Mouse (Mus musculus): ENCODE data around the gene Gadd45b. TPM values are rescaled to one million over a fixed set of nuclear protein-coding genes. Genes with fewer than 3 reads are reported as not detected.

The Gadd45b gene
- polyA plus RNA-seq, 1 experiment from 2014 or later: 5.0 TPM

DNA sequence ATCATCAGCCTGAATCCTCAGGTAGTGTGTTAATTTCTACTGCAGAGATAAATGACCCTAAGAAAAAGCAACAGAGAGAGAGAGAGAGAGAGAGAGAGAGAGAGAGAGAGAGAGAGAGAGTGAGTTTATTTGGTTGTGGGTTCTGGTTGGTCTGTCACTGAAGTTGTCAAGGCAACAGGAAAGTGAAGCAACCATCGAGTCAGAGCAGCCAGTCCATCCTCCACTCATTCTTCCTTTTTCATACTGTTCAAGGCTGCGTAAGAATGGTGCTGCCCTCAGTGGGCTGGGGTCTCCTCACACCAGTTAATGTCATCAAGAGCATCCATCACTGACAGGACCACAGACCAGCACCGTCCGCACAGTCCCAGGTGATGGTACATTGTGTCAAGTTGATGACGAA is 14.4 kb downstream of the Gadd45b start:
- H3K27ac ChIP-seq (ENCODE audit: low read depth, low read length): no peak overlapping the region
- H3K4me3 ChIP-seq (ENCODE audit: low read depth, low read length): no peak overlapping the region
- no peaks in the 10 kb centered on the region for H3K9me3 ChIP-seq (ENCODE audit: control insufficient read depth, low read length)
- H3K27me3 ChIP-seq (replicated peaks; ENCODE audit: control insufficient read depth, insufficient read depth, low read length): no peaks in the 10 kb centered on the region
- no peaks in the 10 kb centered on the region for H3K36me3 ChIP-seq (ENCODE audit: control insufficient read depth, insufficient read depth, low read length)
- no peak for DNase-seq (ENCODE audit: low spot score)
- H3K4me2 ChIP-seq: no peak overlapping the region
- no peak overlapping the region for H3K9ac ChIP-seq (ENCODE audit: low read depth, low read length)
- H3K4me1 ChIP-seq (replicated peaks; ENCODE audit: control insufficient read depth, insufficient read depth, low read length): peaks cover 21% of the 10 kb centered on the region
- WGBS: 75% methylated on average over 5 of the region's 5 CpGs
- no peak for ATAC-seq (replicated peaks; ENCODE audit: low FRiP score)

- H3K4me3 ChIP-seq (ENCODE audit: low read depth, low read length): no peak overlapping the region
- H3K4me2 ChIP-seq: no peak overlapping the region
- no peaks in the 10 kb centered on the region for H3K9me3 ChIP-seq (ENCODE audit: control insufficient read depth, low read length)
- H3K36me3 ChIP-seq (ENCODE audit: control insufficient read depth, insufficient read depth, low read length): no peaks in the 10 kb centered on the region
- no peak for ATAC-seq (replicated peaks; ENCODE audit: low FRiP score)
- no peaks in the 10 kb centered on the region for H3K27me3 ChIP-seq (replicated peaks; ENCODE audit: control insufficient read depth, insufficient read depth, low read length)
- no peak overlapping the region for H3K27ac ChIP-seq (ENCODE audit: low read depth, low read length)
- H3K9ac ChIP-seq (ENCODE audit: low read depth, low read length): no peak overlapping the region
- WGBS: 57% methylated on average over 14 of the region's 14 CpGs
- no peak for DNase-seq (ENCODE audit: low spot score)
- H3K4me1 ChIP-seq (replicated peaks; ENCODE audit: control insufficient read depth, insufficient read depth, low read length): peaks cover 13% of the 10 kb centered on the region; the same call in 1 of the 2 replicates
Observed at GRCm38 (mm10) chr10:80946684-80947437, 17.0 kb downstream of the Gadd45b start.

GRCm38 (mm10) chr10:80947802-80948201 is 17.9 kb downstream of the Gadd45b start:
- Histone ChIP-seq H3K9me3 (ENCODE audit: control insufficient read depth, low read length) (no peaks in the 10 kb centered on the region), H3K4me1 (replicated peaks; ENCODE audit: control insufficient read depth, insufficient read depth, low read length) (peaks cover 12% of the 10 kb centered on the region; the same call in 1 of the 2 replicates), H3K36me3 (ENCODE audit: control insufficient read depth, insufficient read depth, low read length) (no peaks in the 10 kb centered on the region), H3K4me2 (no peak overlapping the region), H3K27me3 (replicated peaks; ENCODE audit: control insufficient read depth, insufficient read depth, low read length) (no peaks in the 10 kb centered on the region), H3K27ac (ENCODE audit: low read depth, low read length) (no peak overlapping the region), H3K4me3 (ENCODE audit: low read depth, low read length) (no peak overlapping the region), H3K9ac (ENCODE audit: low read depth, low read length) (no peak overlapping the region)
- 62% methylated on average over 2 of the region's 2 CpGs for WGBS
- no peak for DNase-seq (ENCODE audit: low spot score)
- no peak for ATAC-seq (replicated peaks; ENCODE audit: low FRiP score)

DNA sequence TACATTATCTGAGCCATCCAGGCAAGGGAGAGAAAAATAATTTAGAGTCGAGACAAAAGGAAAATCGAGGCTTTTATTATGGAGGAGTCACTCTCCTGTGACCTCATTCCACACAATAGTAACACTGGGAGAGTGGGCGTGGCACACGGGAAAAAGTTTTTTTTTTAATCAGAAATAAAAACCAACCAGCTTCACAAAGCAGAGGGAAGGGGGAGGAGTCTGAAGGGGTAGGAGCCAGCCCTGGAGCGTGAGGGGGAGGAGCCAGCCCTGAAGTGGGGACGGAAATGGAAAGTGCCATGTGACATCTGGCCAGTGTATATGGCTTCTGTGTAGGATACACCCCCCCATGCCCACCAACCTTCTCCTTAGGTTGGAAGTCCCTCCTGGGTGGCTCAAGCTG is 18.7 kb downstream of the Gadd45b start:
- DNase-seq (ENCODE audit: low spot score) (no peak), ATAC-seq (replicated peaks; ENCODE audit: low FRiP score) (peak; percentile 56; the same call in 1 of the 2 replicates)
- Histone ChIP-seq H3K9me3 (ENCODE audit: control insufficient read depth, low read length) (no peaks in the 10 kb centered on the region), H3K4me1 (replicated peaks; ENCODE audit: control insufficient read depth, insufficient read depth, low read length) (peaks cover 9% of the 10 kb centered on the region; the same call in 1 of the 2 replicates), H3K9ac (ENCODE audit: low read depth, low read length) (no peak overlapping the region), H3K27me3 (replicated peaks; ENCODE audit: control insufficient read depth, insufficient read depth, low read length) (no peaks in the 10 kb centered on the region), H3K36me3 (ENCODE audit: control insufficient read depth, insufficient read depth, low read length) (no peaks in the 10 kb centered on the region), H3K4me3 (ENCODE audit: low read depth, low read length) (no peak overlapping the region), H3K4me2 (no peak overlapping the region), H3K27ac (ENCODE audit: low read depth, low read length) (no peak overlapping the region)
- WGBS: 36% methylated on average over 6 of the region's 6 CpGs

- H3K9ac ChIP-seq (ENCODE audit: low read depth, low read length): no peak overlapping the region
- no peak overlapping the region for H3K27ac ChIP-seq (ENCODE audit: low read depth, low read length)
- DNase-seq (ENCODE audit: low spot score): no peak
- H3K36me3 ChIP-seq (ENCODE audit: control insufficient read depth, insufficient read depth, low read length): no peaks in the 10 kb centered on the region
- H3K4me2 ChIP-seq: no peak overlapping the region
- 76% methylated on average over 3 of the region's 3 CpGs for WGBS
- H3K4me1 ChIP-seq (replicated peaks; ENCODE audit: control insufficient read depth, insufficient read depth, low read length): peaks cover 9% of the 10 kb centered on the region; the same call in 1 of the 2 replicates
- H3K9me3 ChIP-seq (ENCODE audit: control insufficient read depth, low read length): no peaks in the 10 kb centered on the region
- no peaks in the 10 kb centered on the region for H3K27me3 ChIP-seq (replicated peaks; ENCODE audit: control insufficient read depth, insufficient read depth, low read length)
- no peak overlapping the region for H3K4me3 ChIP-seq (ENCODE audit: low read depth, low read length)
- no peak for ATAC-seq (replicated peaks; ENCODE audit: low FRiP score)
Observed at GRCm38 (mm10) chr10:80949081-80949480, 19.2 kb downstream of the Gadd45b start.

DNA sequence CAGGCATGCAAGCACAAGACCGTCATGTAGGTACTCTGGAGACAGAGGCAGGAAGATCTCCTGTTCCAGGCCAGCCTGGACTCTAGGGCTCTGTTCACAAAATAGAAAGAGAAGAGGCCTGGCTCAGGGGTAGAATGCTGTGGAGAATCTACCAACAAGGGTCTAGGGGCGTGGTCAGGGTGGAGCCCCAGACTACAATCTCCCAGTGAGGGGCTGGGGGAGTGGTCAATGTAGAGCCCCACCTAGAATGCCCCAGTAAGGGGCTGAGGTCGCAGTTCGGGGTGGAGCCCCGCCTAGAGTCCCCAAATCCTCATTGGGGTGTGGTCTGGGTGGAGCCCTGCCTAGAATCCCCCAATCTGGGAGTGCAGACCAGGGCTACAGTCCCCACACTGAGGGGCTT is 20.4 kb downstream of the Gadd45b start:
- H3K9ac ChIP-seq (ENCODE audit: low read depth, low read length): no peak overlapping the region
- 25% methylated on average over 5 of the region's 5 CpGs for WGBS
- DNase-seq (ENCODE audit: low spot score) (no peak), ATAC-seq (replicated peaks; ENCODE audit: low FRiP score) (peak; percentile 17)
- no peaks in the 10 kb centered on the region for H3K36me3 ChIP-seq (ENCODE audit: control insufficient read depth, insufficient read depth, low read length)
- H3K4me1 ChIP-seq (replicated peaks; ENCODE audit: control insufficient read depth, insufficient read depth, low read length): peaks cover 9% of the 10 kb centered on the region; the same call in 1 of the 2 replicates
- no peak overlapping the region for H3K27ac ChIP-seq (ENCODE audit: low read depth, low read length)
- H3K4me2 ChIP-seq: no peak overlapping the region
- H3K9me3 ChIP-seq (ENCODE audit: control insufficient read depth, low read length): no peaks in the 10 kb centered on the region
- no peaks in the 10 kb centered on the region for H3K27me3 ChIP-seq (replicated peaks; ENCODE audit: control insufficient read depth, insufficient read depth, low read length)
- no peak overlapping the region for H3K4me3 ChIP-seq (ENCODE audit: low read depth, low read length)

GRCm38 (mm10) chr10:80951761-80952390 is 22.0 kb downstream of the Gadd45b start:
- ATAC-seq (replicated peaks; ENCODE audit: low FRiP score): no peak
- 70% methylated on average over 10 of the region's 10 CpGs for WGBS
- H3K4me1 ChIP-seq (replicated peaks; ENCODE audit: control insufficient read depth, insufficient read depth, low read length): peaks cover 9% of the 10 kb centered on the region; the same call in 1 of the 2 replicates

GRCm38 (mm10) chr10:80952449-80952848 is 22.6 kb downstream of the Gadd45b start:
- 56% methylated on average over 15 of the region's 15 CpGs for WGBS

More at GRCm38 (mm10) chr10:80951761-80952390, 22.0 kb downstream of the Gadd45b start:
- Histone ChIP-seq H3K4me3 (ENCODE audit: low read depth, low read length) (no peak overlapping the region), H3K27me3 (replicated peaks; ENCODE audit: control insufficient read depth, insufficient read depth, low read length) (no peaks in the 10 kb centered on the region), H3K9ac (ENCODE audit: low read depth, low read length) (no peak overlapping the region), H3K9me3 (ENCODE audit: control insufficient read depth, low read length) (no peaks in the 10 kb centered on the region), H3K27ac (ENCODE audit: low read depth, low read length) (no peak overlapping the region), H3K36me3 (ENCODE audit: control insufficient read depth, insufficient read depth, low read length) (no peaks in the 10 kb centered on the region), H3K4me2 (no peak overlapping the region)
- no peak for DNase-seq (ENCODE audit: low spot score)

More at GRCm38 (mm10) chr10:80952449-80952848, 22.6 kb downstream of the Gadd45b start:
- DNase-seq (ENCODE audit: low spot score) (no peak), ATAC-seq (replicated peaks; ENCODE audit: low FRiP score) (no peak)
- H3K4me2 ChIP-seq: no peak overlapping the region
- no peaks in the 10 kb centered on the region for H3K9me3 ChIP-seq (ENCODE audit: control insufficient read depth, low read length)
- H3K9ac ChIP-seq (ENCODE audit: low read depth, low read length): no peak overlapping the region
- no peak overlapping the region for H3K27ac ChIP-seq (ENCODE audit: low read depth, low read length)
- H3K4me3 ChIP-seq (ENCODE audit: low read depth, low read length): no peak overlapping the region
- peaks cover 9% of the 10 kb centered on the region; the same call in 1 of the 2 replicates for H3K4me1 ChIP-seq (replicated peaks; ENCODE audit: control insufficient read depth, insufficient read depth, low read length)
- no peaks in the 10 kb centered on the region for H3K27me3 ChIP-seq (replicated peaks; ENCODE audit: control insufficient read depth, insufficient read depth, low read length)
- no peaks in the 10 kb centered on the region for H3K36me3 ChIP-seq (ENCODE audit: control insufficient read depth, insufficient read depth, low read length)
